Mouse (Mus musculus) embryo, embryonic 11 days (tissue): ENCODE measurements at regions not wholly inside any gene's neighbourhood (a gene's known extent, or its start where the extent isn't known, plus 50 kb on each side); places are given as distances from the start of the nearest gene placed in this dataset.

ENCODE experiments used
- DNase-seq: peaks from one replicate; pipeline ENCODE4 v3.0.0-alpha.2; 2015

- DNase-seq, result no peak
Measured at GRCm38 (mm10) chr16:24042977-24043376, 54.3 kb upstream of the Bcl6 start.

GRCm38 (mm10) chr16:24042216-24042615 lies 53.6 kb upstream of the Bcl6 start:
- DNase-seq, result no peak

DNA sequence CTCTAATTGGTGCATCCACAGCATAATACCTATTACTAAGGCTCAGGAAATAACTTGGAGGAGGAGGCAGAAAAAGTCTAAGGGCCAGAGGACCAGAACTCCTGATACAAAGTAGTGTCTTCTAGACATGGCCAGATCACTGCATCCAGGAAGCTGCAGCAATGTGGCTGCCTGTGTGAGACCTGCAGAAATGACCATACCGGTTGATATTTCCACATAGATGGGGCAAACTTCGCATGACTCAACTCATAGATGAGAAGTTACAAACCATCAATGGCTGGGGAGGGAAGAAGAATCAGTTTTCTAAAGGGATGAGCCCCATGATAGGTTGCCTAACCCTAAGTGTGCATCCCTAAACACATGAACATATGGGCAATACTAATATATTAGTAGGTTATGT lies 52.8 kb upstream of the Bcl6 start:
- DNase-seq, result no peak

GRCm38 (mm10) chr16:24039765-24040164 lies 51.1 kb upstream of the Bcl6 start:
- no peak for DNase-seq
